Mouse (Mus musculus) lung, embryonic 14.5 days (tissue): ENCODE measurements at regions not wholly inside any gene's neighbourhood (a gene's known extent, or its start where the extent isn't known, plus 50 kb on each side); places are given as distances from the start of the nearest gene placed in this dataset.

Source experiments
- ATAC-seq: fragments of 200-750 bp; cut with Nextera tagmentation; 2 replicates; pipeline ENCODE4 v1.8.0; 2017; ENCODE audit warnings: mild to moderate bottlenecking, moderate TSS enrichment, moderate library complexity; ENCODE audit not compliant: insufficient read depth
- DNase-seq: peaks from one replicate; pipeline ENCODE4 v3.0.0-alpha.2; 2015
- H3K27ac ChIP-seq: fragments of 300-500 bp; sonication (generic); 2 replicates; pipeline ENCODE4 v1.5.1; 2014; ENCODE audit warnings: low read depth, mild to moderate bottlenecking, moderate library complexity
- H3K27me3 ChIP-seq: fragments of 300-500 bp; sonication (generic); 2 replicates; pipeline ENCODE4 v1.6.1; 2014; ENCODE audit warnings: low read length, control low read depth; ENCODE audit not compliant: insufficient read depth
- H3K36me3 ChIP-seq: fragments of 300-500 bp; sonication (generic); 2 replicates; pipeline ENCODE4 v1.6.1; 2014; ENCODE audit warnings: control low read depth; ENCODE audit not compliant: insufficient read depth
- H3K4me1 ChIP-seq: fragments of 300-500 bp; sonication (generic); 2 replicates; pipeline ENCODE4 v1.6.1; 2014; ENCODE audit warnings: antibody characterized with exemption, control low read depth; ENCODE audit not compliant: insufficient read depth
- H3K4me2 ChIP-seq: fragments of 300-500 bp; sonication (generic); 2 replicates; pipeline ENCODE4 v1.6.1; 2014; ENCODE audit warnings: mild to moderate bottlenecking
- H3K4me3 ChIP-seq: fragments of 300-500 bp; sonication (generic); 2 replicates; pipeline ENCODE4 v1.5.1; 2014; ENCODE audit warnings: low read depth, low read length
- H3K9ac ChIP-seq: fragments of 300-500 bp; sonication (generic); 2 replicates; pipeline ENCODE4 v1.6.1; 2014
- H3K9me3 ChIP-seq: fragments of 300-500 bp; sonication (generic); 2 replicates; pipeline ENCODE4 v1.6.1; 2016; ENCODE audit warnings: low read depth, low read length, control low read depth
- CTCF ChIP-seq: IDR thresholded peaks from 2 replicates; pipeline ENCODE4 v1.5.1; 2016; ENCODE audit warnings: antibody characterized with exemption, low read depth
- WGBS: fragments of 180-500 bp; shearing (Covaris S2); extraction: QIAGEN DNeasy Blood & Tissue Kit; methylation state at CpG from one replicate; pipeline ENCODE4 v1.1.7; 2014; 5-methylcytosine and 5-hydroxymethylcytosine counted together

- ATAC-seq = no peak
- WGBS = 36% methylated on average over 1 of the region's 1 CpGs
Observed at GRCm38 (mm10) chr1:184497007-184497406, 235.4 kb downstream of the Hlx start.

GRCm38 (mm10) chr1:184493811-184494210 lies 238.6 kb downstream of the Hlx start:
- Histone ChIP-seq H3K27ac (no peak overlapping the region), H3K9me3 (no peaks in the 10 kb centered on the region), H3K4me1 (no peaks in the 10 kb centered on the region), H3K27me3 (no peaks in the 10 kb centered on the region), H3K4me2 (no peak overlapping the region), H3K9ac (no peak overlapping the region), H3K4me3 (no peak overlapping the region), H3K36me3 (no peaks in the 10 kb centered on the region)
- no peak for TF ChIP-seq CTCF
- no peak for ATAC-seq
- DNase-seq = no peak
- 42% methylated on average over 8 of the region's 8 CpGs for WGBS

More at GRCm38 (mm10) chr1:184497007-184497406, 235.4 kb downstream of the Hlx start:
- DNase-seq = no peak
- Histone ChIP-seq H3K9ac (no peak overlapping the region), H3K4me1 (peaks cover 10% of the 10 kb centered on the region), H3K27ac (no peak overlapping the region), H3K4me2 (no peak overlapping the region), H3K9me3 (no peaks in the 10 kb centered on the region), H3K4me3 (no peak overlapping the region), H3K36me3 (no peaks in the 10 kb centered on the region), H3K27me3 (no peaks in the 10 kb centered on the region)
- TF ChIP-seq CTCF = no peak

GRCm38 (mm10) chr1:184492115-184492514 lies 240.3 kb downstream of the Hlx start:
- H3K4me2 ChIP-seq = no peak overlapping the region
- DNase-seq (peak; percentile 23), ATAC-seq (no peak)
- no peaks in the 10 kb centered on the region for H3K4me1 ChIP-seq
- H3K9ac ChIP-seq = no peak overlapping the region
- no peak overlapping the region for H3K27ac ChIP-seq
- no peaks in the 10 kb centered on the region for H3K27me3 ChIP-seq
- peak; percentile 47 for TF ChIP-seq CTCF
- H3K9me3 ChIP-seq = no peaks in the 10 kb centered on the region
- WGBS = 89% methylated on average over 3 of the region's 3 CpGs
- no peak overlapping the region for H3K4me3 ChIP-seq
- no peaks in the 10 kb centered on the region for H3K36me3 ChIP-seq

- Histone ChIP-seq H3K4me3 (no peak overlapping the region), H3K4me2 (no peak overlapping the region), H3K9me3 (no peaks in the 10 kb centered on the region), H3K36me3 (no peaks in the 10 kb centered on the region), H3K9ac (no peak overlapping the region), H3K27ac (no peak overlapping the region), H3K27me3 (no peaks in the 10 kb centered on the region), H3K4me1 (no peaks in the 10 kb centered on the region)
- DNase-seq = no peak
- TF ChIP-seq CTCF = no peak
- WGBS = 76% methylated on average over 4 of the region's 4 CpGs
- ATAC-seq = no peak
Observed at GRCm38 (mm10) chr1:184491252-184491651, 241.2 kb downstream of the Hlx start.

GRCm38 (mm10) chr1:184487409-184487808 lies 245.0 kb downstream of the Hlx start:
- Histone ChIP-seq H3K4me3 (no peak overlapping the region), H3K9ac (no peak overlapping the region), H3K4me2 (no peak overlapping the region), H3K9me3 (no peaks in the 10 kb centered on the region), H3K27ac (no peak overlapping the region), H3K27me3 (no peaks in the 10 kb centered on the region), H3K36me3 (no peaks in the 10 kb centered on the region), H3K4me1 (no peaks in the 10 kb centered on the region)
- TF ChIP-seq CTCF = no peak
- DNase-seq (no peak), ATAC-seq (no peak)
- 66% methylated on average over 6 of the region's 6 CpGs for WGBS

GRCm38 (mm10) chr1:184484801-184485200 lies 247.6 kb downstream of the Hlx start:
- ATAC-seq = no peak
- no peak for TF ChIP-seq CTCF

GRCm38 (mm10) chr1:184483371-184483770 lies 249.0 kb downstream of the Hlx start:
- no peak for TF ChIP-seq CTCF
- H3K4me1 ChIP-seq = no peaks in the 10 kb centered on the region
- no peak for ATAC-seq
- no peaks in the 10 kb centered on the region for H3K36me3 ChIP-seq
- H3K9ac ChIP-seq = no peak overlapping the region
- H3K27me3 ChIP-seq = no peaks in the 10 kb centered on the region
- no peaks in the 10 kb centered on the region for H3K9me3 ChIP-seq
- no peak overlapping the region for H3K27ac ChIP-seq
- H3K4me2 ChIP-seq = no peak overlapping the region
- WGBS = 55% methylated on average over 7 of the region's 7 CpGs
- H3K4me3 ChIP-seq = no peak overlapping the region
- DNase-seq = peak; percentile 41

More at GRCm38 (mm10) chr1:184484801-184485200, 247.6 kb downstream of the Hlx start:
- H3K4me3 ChIP-seq = no peak overlapping the region
- no peaks in the 10 kb centered on the region for H3K9me3 ChIP-seq
- H3K9ac ChIP-seq = no peak overlapping the region
- H3K4me2 ChIP-seq = no peak overlapping the region
- WGBS = 66% methylated on average over 8 of the region's 8 CpGs
- no peaks in the 10 kb centered on the region for H3K27me3 ChIP-seq
- no peaks in the 10 kb centered on the region for H3K4me1 ChIP-seq
- no peak overlapping the region for H3K27ac ChIP-seq
- DNase-seq = no peak
- H3K36me3 ChIP-seq = no peaks in the 10 kb centered on the region

- Histone ChIP-seq H3K27ac (no peak overlapping the region), H3K4me2 (no peak overlapping the region), H3K4me1 (no peaks in the 10 kb centered on the region), H3K36me3 (no peaks in the 10 kb centered on the region), H3K27me3 (no peaks in the 10 kb centered on the region), H3K9ac (no peak overlapping the region), H3K9me3 (no peaks in the 10 kb centered on the region), H3K4me3 (no peak overlapping the region)
- ATAC-seq (no peak), DNase-seq (no peak)
- WGBS = 61% methylated on average over 9 of the region's 9 CpGs
- no peak for TF ChIP-seq CTCF
Observed at GRCm38 (mm10) chr1:184482026-184482425, 250.4 kb downstream of the Hlx start.
